ENCODE assay signal across 13 mouse cellular contexts in genomic region chr14:121634736-121635430, GRCm38 (mm10).
DNase-seq lines count a peak whose midpoint lies in the region; ATAC-seq lines count a peak whose summit lies in the region.
"Had no signal": no experiment of that assay in that cellular context is flagged by ENCODE, and none has a peak within 500 bp of the region (broad histone marks: within the 10 kb centered on the region; RNA-seq: fewer than 3 reads in every experiment).

No protein-coding gene starts in this region.

- 0 out of 2 replicates have a peak, but pooled peaks cover 10% of the 10 kb centered on the region for H3K36me3 ChIP-seq in stomach, embryonic 16.5 days (ENCODE audit: control insufficient read depth, insufficient read depth, low read length)

- H3K9me3 ChIP-seq in stomach, embryonic 16.5 days (replicated peaks; ENCODE audit: control insufficient read depth, low read length): no peaks in the 10 kb centered on the region
- H3K9me3 ChIP-seq: limb, embryonic 15.5 days; midbrain, embryonic 15.5 days; neural tube, embryonic 13.5 days had no signal

- no peak overlapping the region for H3K4me3 ChIP-seq in stomach, embryonic 16.5 days (replicated peaks; ENCODE audit: low read length)
- H3K4me3 ChIP-seq: erythroblast, embryonic 14.5 days; limb, embryonic 15.5 days; midbrain, embryonic 15.5 days; neural tube, embryonic 13.5 days had no signal

- H3K27me3 ChIP-seq in stomach, embryonic 16.5 days (ENCODE audit: control insufficient read depth, insufficient read depth, low read length): no peaks in the 10 kb centered on the region
- H3K27me3 ChIP-seq: CH12.LX; limb, embryonic 15.5 days; midbrain, embryonic 15.5 days; neural tube, embryonic 13.5 days had no signal

- DNase-seq in kidney, postnatal 10 days: peak; percentile 68
- no peak for DNase-seq in kidney, adult 8-10 months
- peak; percentile 78 to 82 for DNase-seq in right cerebral cortex, postnatal 10 days (ENCODE audit: low spot score in 2 of 2)
- DNase-seq in right cerebral cortex, adult 2 months (ENCODE audit: low spot score in 2 of 2): no peak
- DNase-seq in cerebellum, adult 9-11 months: peak; percentile 92
- no peak for DNase-seq in embryo, embryonic 9.5 days (ENCODE audit: extremely low spot score)
- DNase-seq: adrenal gland, postnatal 25 days had no signal

- no peak overlapping the region for H3K4me2 ChIP-seq in stomach, embryonic 16.5 days (ENCODE audit: low read depth, low read length)
- H3K4me2 ChIP-seq: limb, embryonic 15.5 days; midbrain, embryonic 15.5 days; neural tube, embryonic 13.5 days had no signal

- no peaks in the 10 kb centered on the region for H3K4me1 ChIP-seq in stomach, embryonic 16.5 days (ENCODE audit: control insufficient read depth, insufficient read depth, low read length)
- H3K4me1 ChIP-seq: limb, embryonic 15.5 days; midbrain, embryonic 15.5 days; neural tube, embryonic 13.5 days had no signal

- peak; percentile 17; the same call in 1 of the 2 replicates for ATAC-seq in stomach, embryonic 16.5 days (ENCODE audit: insufficient read depth, low FRiP score)
- ATAC-seq: midbrain, embryonic 15.5 days had no signal

- 77% methylated on average over 11 of the region's 11 CpGs for WGBS in stomach, embryonic 16.5 days

- H3K27ac ChIP-seq in stomach, embryonic 16.5 days (ENCODE audit: low read length): no peak overlapping the region
- H3K27ac ChIP-seq: limb, embryonic 15.5 days; midbrain, embryonic 15.5 days; neural tube, embryonic 13.5 days had no signal

- H3K9ac ChIP-seq in stomach, embryonic 16.5 days (ENCODE audit: low read length): no peak overlapping the region
- H3K9ac ChIP-seq: limb, embryonic 15.5 days; midbrain, embryonic 15.5 days; neural tube, embryonic 13.5 days had no signal

Comparison
In these comparisons a context has a peak if more than half of its experiments do, and no peak if none do; other contexts are left out.
1. DNase-seq: peak in kidney, postnatal 10 days (single experiment), right cerebral cortex, postnatal 10 days (2 of 2) and cerebellum, adult 9-11 months (single experiment); none in kidney, adult 8-10 months (0 of 2), right cerebral cortex, adult 2 months (0 of 2) and embryo, embryonic 9.5 days (single experiment).